Mouse (Mus musculus) MEL (cell line): ENCODE data around the gene Tff3.

ENCODE experiments used
- CHD1 ChIP-seq: IDR thresholded peaks from 2 replicates; pipeline ENCODE4 v1.6.1; 2012; ENCODE audit warnings: low read depth, mild to moderate bottlenecking, inconsistent platforms, low read length, improper control_type of control experiment
- CHD2 ChIP-seq: IDR thresholded peaks from 2 replicates; pipeline ENCODE4 v1.6.1; 2011; ENCODE audit warnings: low read length, improper control_type of control experiment
- CTCF ChIP-seq, 3 experiments: IDR thresholded peaks in 2 of 3; conservative IDR thresholded peaks in 1 of 3; 2 replicates each; pipeline ENCODE4 v1.5.1; 2011 to 2012; ENCODE audit warnings: low read length in 3 of 3, low read depth in 2 of 3, mild to moderate bottlenecking in 2 of 3, improper control_type of control experiment in 1 of 3, inconsistent platforms in 1 of 3, mixed read lengths in 1 of 3, moderate library complexity in 1 of 3; ENCODE audit not compliant: control insufficient read depth in 1 of 3, insufficient read depth in 1 of 3, poor library complexity in 1 of 3, severe bottlenecking in 1 of 3
- E2F4 ChIP-seq: IDR thresholded peaks from 2 replicates; pipeline ENCODE4 v1.6.1; 2011; ENCODE audit warnings: low read depth, low read length, improper control_type of control experiment, borderline replicate concordance
- EP300 ChIP-seq, 2 experiments: IDR thresholded peaks; 2 replicates each; pipeline ENCODE4 v1.6.1; 2011; ENCODE audit warnings: improper control_type of control experiment in 2 of 2, low read length in 2 of 2, low read depth in 1 of 2, mild to moderate bottlenecking in 1 of 2
- POLR2A ChIP-seq, 2 experiments: IDR thresholded peaks; 2 replicates each; pipeline ENCODE4 v1.6.1; 2011 to 2012; ENCODE audit warnings: low read length in 2 of 2, mild to moderate bottlenecking in 2 of 2, control low read depth in 1 of 2, improper control_type of control experiment in 1 of 2, low read depth in 1 of 2, moderate library complexity in 1 of 2; ENCODE audit not compliant: control insufficient read depth in 1 of 2, insufficient read depth in 1 of 2, poor library complexity in 1 of 2
- TCF12 ChIP-seq: IDR thresholded peaks from 2 replicates; pipeline ENCODE4 v1.6.1; 2014; ENCODE audit warnings: low read depth, mild to moderate bottlenecking, inconsistent platforms, low read length, improper control_type of control experiment, moderate library complexity
- ZMIZ1 ChIP-seq: IDR thresholded peaks from 2 replicates; pipeline ENCODE4 v1.6.1; 2012; ENCODE audit warnings: low read depth, mild to moderate bottlenecking, inconsistent platforms, low read length, improper control_type of control experiment, moderate library complexity

GRCm38 (mm10) chr17:31094781-31095180, 34.7 kb downstream of the Tff3 start:
- TF ChIP-seq E2F4 = no peak
- TF ChIP-seq CHD2 = no peak
- no peak for TF ChIP-seq POLR2A (IDR thresholded peaks at IDR 0.05; ENCODE audit: control insufficient read depth in 1 of 2, insufficient read depth in 1 of 2, low read depth in 1 of 2, low read length in 2 of 2, poor library complexity in 1 of 2)
- no peak for TF ChIP-seq CHD1
- TF ChIP-seq CTCF (IDR thresholded peaks at IDR 0.05 in 2 of 3, conservative IDR thresholded peaks at IDR 0.05 in 1 of 3; ENCODE audit: control insufficient read depth in 1 of 3, insufficient read depth in 1 of 3, low read depth in 2 of 3, low read length in 3 of 3, poor library complexity in 1 of 3, severe bottlenecking in 1 of 3) = no peak
- TF ChIP-seq TCF12 = no peak
- TF ChIP-seq ZMIZ1 = no peak
- no peak for TF ChIP-seq EP300 (IDR thresholded peaks at IDR 0.05; ENCODE audit: low read depth in 1 of 2, low read length in 2 of 2)
